Mouse (Mus musculus): Measurements from ENCODE around the gene Snai3.

Snai3 gene

GRCm38 (mm10) chr8:122430058-122430636 lies 30.4 kb downstream of the Snai3 start:
- no peak for DNase-seq

- DNase-seq: no peak
Measured at GRCm38 (mm10) chr8:122428163-122428562, 32.4 kb downstream of the Snai3 start.

GRCm38 (mm10) chr8:122427607-122428006 lies 32.9 kb downstream of the Snai3 start:
- DNase-seq: no peak

- no peak for DNase-seq
Measured at GRCm38 (mm10) chr8:122426145-122426544, 34.4 kb downstream of the Snai3 start.

- DNase-seq: peak; percentile 81
Measured at GRCm38 (mm10) chr8:122423659-122424058, 36.9 kb downstream of the Snai3 start.

- no peak for DNase-seq
Measured at GRCm38 (mm10) chr8:122423217-122423616, 37.3 kb downstream of the Snai3 start.

GRCm38 (mm10) chr8:122421376-122422070 lies 39.0 kb downstream of the Snai3 start, which contains the start of gene Il17c:
TSS of gene Il17c (plus strand) at chr8:122422020.
- DNase-seq: no peak

- DNase-seq: no peak
Measured at GRCm38 (mm10) chr8:122419881-122420555, 40.5 kb downstream of the Snai3 start.

GRCm38 (mm10) chr8:122415554-122415953 lies 45.0 kb downstream of the Snai3 start:
- no peak for DNase-seq

GRCm38 (mm10) chr8:122414311-122414710 lies 46.2 kb downstream of the Snai3 start:
- no peak for DNase-seq

- no peak for DNase-seq
Measured at GRCm38 (mm10) chr8:122407678-122408077, 52.9 kb downstream of the Snai3 start.

- peak; percentile 31 for DNase-seq
Measured at GRCm38 (mm10) chr8:122405146-122405805, 55.3 kb downstream of the Snai3 start.

All from kidney, postnatal 10 days (tissue).